Mouse (Mus musculus): ENCODE results near the gene Mrpl52. TPM values are rescaled to one million over a fixed set of nuclear protein-coding genes. Genes with fewer than 3 reads are reported as not detected.

Gene Mrpl52
- total RNA-seq, 1 experiment = 137 TPM

GRCm38 (mm10) chr14:54394309-54394708, 32.4 kb upstream of the Mrpl52 start:
- no peak overlapping the region for H3K4me3 ChIP-seq (ENCODE audit: insufficient read depth in 1 of 2, low read depth in 1 of 2, low read length in 2 of 2, poor library complexity in 1 of 2, severe bottlenecking in 1 of 2)
- peaks cover 56% of the 10 kb centered on the region for H3K36me3 ChIP-seq (ENCODE audit: control insufficient read depth, insufficient read depth, low read length, poor library complexity, severe bottlenecking)
- in situ Hi-C loops (cut with MboI; ENCODE audit: low sequenced_read_pairs in 2 of 2, unreplicated experiment in 2 of 2) = loop anchor here in 1 of 2 experiments (25.0 kb wide), 1 partner anchor 93 kb away; the partner anchor contains the start of gene Rem2
- DNase-seq (ENCODE audit: low read depth, low spot score) = no peak
- peaks cover 0 to 7% of the 10 kb centered on the region in 2 experiments; a peak in 2 of 4 replicates for H3K4me1 ChIP-seq (ENCODE audit: control insufficient read depth in 2 of 2, insufficient read depth in 2 of 2, low read length in 2 of 2, poor library complexity in 1 of 2)
- no peak for TF ChIP-seq MAFK (IDR thresholded peaks at IDR 0.05; ENCODE audit: insufficient read depth, low read depth, low read length)
- TF ChIP-seq HCFC1 (IDR thresholded peaks at IDR 0.05; ENCODE audit: borderline replicate concordance, insufficient read depth, low read length) = no peak
- no peak for TF ChIP-seq ZC3H11A (IDR thresholded peaks at IDR 0.05; ENCODE audit: borderline replicate concordance, low read depth, low read length)
- no peak for TF ChIP-seq CHD2 (IDR thresholded peaks at IDR 0.05; ENCODE audit: low read depth, low read length)
- TF ChIP-seq ZNF384 (IDR thresholded peaks at IDR 0.05; ENCODE audit: low read depth, low read length) = no peak
- H3K9ac ChIP-seq (ENCODE audit: insufficient read depth, low read depth, low read length, poor library complexity, severe bottlenecking) = no peak overlapping the region
- no peak overlapping the region for H3K27ac ChIP-seq (ENCODE audit: insufficient read depth, low read depth, low read length, poor library complexity, severe bottlenecking)
- no peaks in the 10 kb centered on the region for H3K9me3 ChIP-seq (ENCODE audit: control insufficient read depth, insufficient read depth, low read depth, low read length)

GRCm38 (mm10) chr14:54396685-54397084, 30.0 kb upstream of the Mrpl52 start:
- no peak overlapping the region for H3K4me3 ChIP-seq (ENCODE audit: insufficient read depth in 1 of 2, low read depth in 1 of 2, low read length in 2 of 2, poor library complexity in 1 of 2, severe bottlenecking in 1 of 2)
- TF ChIP-seq HCFC1 (IDR thresholded peaks at IDR 0.05; ENCODE audit: borderline replicate concordance, insufficient read depth, low read length) (no peak), CHD2 (IDR thresholded peaks at IDR 0.05; ENCODE audit: low read depth, low read length) (no peak), MAFK (IDR thresholded peaks at IDR 0.05; ENCODE audit: insufficient read depth, low read depth, low read length) (no peak), ZC3H11A (IDR thresholded peaks at IDR 0.05; ENCODE audit: borderline replicate concordance, low read depth, low read length) (no peak), ZNF384 (IDR thresholded peaks at IDR 0.05; ENCODE audit: low read depth, low read length) (no peak)
- in situ Hi-C loops (cut with MboI; ENCODE audit: low sequenced_read_pairs in 2 of 2, unreplicated experiment in 2 of 2) = loop anchor here in 1 of 2 experiments (25.0 kb wide), 1 partner anchor 91 kb away; the partner anchor contains the start of gene Rem2
- no peak overlapping the region for H3K27ac ChIP-seq (ENCODE audit: insufficient read depth, low read depth, low read length, poor library complexity, severe bottlenecking)
- peaks cover 51% of the 10 kb centered on the region for H3K36me3 ChIP-seq (ENCODE audit: control insufficient read depth, insufficient read depth, low read length, poor library complexity, severe bottlenecking)
- no peaks in the 10 kb centered on the region for H3K9me3 ChIP-seq (ENCODE audit: control insufficient read depth, insufficient read depth, low read depth, low read length)
- H3K9ac ChIP-seq (ENCODE audit: insufficient read depth, low read depth, low read length, poor library complexity, severe bottlenecking) = no peak overlapping the region
- no peak for DNase-seq (ENCODE audit: low read depth, low spot score)
- H3K4me1 ChIP-seq (ENCODE audit: control insufficient read depth in 2 of 2, insufficient read depth in 2 of 2, low read length in 2 of 2, poor library complexity in 1 of 2) = peaks cover 0 to 7% of the 10 kb centered on the region in 2 experiments; a peak in 2 of 4 replicates

- H3K4me1 ChIP-seq (ENCODE audit: control insufficient read depth in 2 of 2, insufficient read depth in 2 of 2, low read length in 2 of 2, poor library complexity in 1 of 2) = peaks cover 0 to 5% of the 10 kb centered on the region in 2 experiments; a peak in 2 of 4 replicates
- H3K27ac ChIP-seq (ENCODE audit: insufficient read depth, low read depth, low read length, poor library complexity, severe bottlenecking) = no peak overlapping the region
- no peaks in the 10 kb centered on the region for H3K9me3 ChIP-seq (ENCODE audit: control insufficient read depth, insufficient read depth, low read depth, low read length)
- no peak overlapping the region for H3K9ac ChIP-seq (ENCODE audit: insufficient read depth, low read depth, low read length, poor library complexity, severe bottlenecking)
- in situ Hi-C loops (cut with MboI; ENCODE audit: low sequenced_read_pairs in 2 of 2, unreplicated experiment in 2 of 2) = loop anchor here in 1 of 2 experiments (25.0 kb wide), 1 partner anchor 89 kb away; the partner anchor contains the start of gene Rem2
- peaks cover 47% of the 10 kb centered on the region for H3K36me3 ChIP-seq (ENCODE audit: control insufficient read depth, insufficient read depth, low read length, poor library complexity, severe bottlenecking)
- TF ChIP-seq ZNF384 (IDR thresholded peaks at IDR 0.05; ENCODE audit: low read depth, low read length) (no peak), MAFK (IDR thresholded peaks at IDR 0.05; ENCODE audit: insufficient read depth, low read depth, low read length) (no peak), HCFC1 (IDR thresholded peaks at IDR 0.05; ENCODE audit: borderline replicate concordance, insufficient read depth, low read length) (no peak), CHD2 (IDR thresholded peaks at IDR 0.05; ENCODE audit: low read depth, low read length) (no peak), ZC3H11A (IDR thresholded peaks at IDR 0.05; ENCODE audit: borderline replicate concordance, low read depth, low read length) (no peak)
- no peak overlapping the region for H3K4me3 ChIP-seq (ENCODE audit: insufficient read depth in 1 of 2, low read depth in 1 of 2, low read length in 2 of 2, poor library complexity in 1 of 2, severe bottlenecking in 1 of 2)
- DNase-seq (ENCODE audit: low read depth, low spot score) = no peak
Measured at GRCm38 (mm10) chr14:54397872-54398527, 28.7 kb upstream of the Mrpl52 start.

GRCm38 (mm10) chr14:54398528-54398916, 28.2 kb upstream of the Mrpl52 start:
- H3K4me3 ChIP-seq (ENCODE audit: insufficient read depth in 1 of 2, low read depth in 1 of 2, low read length in 2 of 2, poor library complexity in 1 of 2, severe bottlenecking in 1 of 2) = no peak overlapping the region
- no peak for DNase-seq (ENCODE audit: low read depth, low spot score)
- in situ Hi-C loops (cut with MboI; ENCODE audit: low sequenced_read_pairs in 2 of 2, unreplicated experiment in 2 of 2) = loop anchor here in 1 of 2 experiments (25.0 kb wide), 1 partner anchor 89 kb away; the partner anchor contains the start of gene Rem2
- H3K36me3 ChIP-seq (ENCODE audit: control insufficient read depth, insufficient read depth, low read length, poor library complexity, severe bottlenecking) = peaks cover 48% of the 10 kb centered on the region
- H3K9me3 ChIP-seq (ENCODE audit: control insufficient read depth, insufficient read depth, low read depth, low read length) = no peaks in the 10 kb centered on the region
- H3K9ac ChIP-seq (ENCODE audit: insufficient read depth, low read depth, low read length, poor library complexity, severe bottlenecking) = no peak overlapping the region
- TF ChIP-seq CHD2 (IDR thresholded peaks at IDR 0.05; ENCODE audit: low read depth, low read length) (no peak), MAFK (IDR thresholded peaks at IDR 0.05; ENCODE audit: insufficient read depth, low read depth, low read length) (no peak), HCFC1 (IDR thresholded peaks at IDR 0.05; ENCODE audit: borderline replicate concordance, insufficient read depth, low read length) (no peak), ZNF384 (IDR thresholded peaks at IDR 0.05; ENCODE audit: low read depth, low read length) (no peak), ZC3H11A (IDR thresholded peaks at IDR 0.05; ENCODE audit: borderline replicate concordance, low read depth, low read length) (no peak)
- H3K4me1 ChIP-seq (ENCODE audit: control insufficient read depth in 2 of 2, insufficient read depth in 2 of 2, low read length in 2 of 2, poor library complexity in 1 of 2) = peaks cover 0 to 3% of the 10 kb centered on the region in 2 experiments; a peak in 2 of 4 replicates
- no peak overlapping the region for H3K27ac ChIP-seq (ENCODE audit: insufficient read depth, low read depth, low read length, poor library complexity, severe bottlenecking)
